Mouse (Mus musculus) embryonic facial prominence, embryonic 11.5 days (tissue): Measurements from ENCODE around the gene Gm3149. TPM values are rescaled to one million over a fixed set of nuclear protein-coding genes. Genes with fewer than 3 reads are reported as not detected.
"Not testable (repeated sequence)": the region's sequence is repeated elsewhere in the genome, so short reads cannot be mapped to it uniquely, and the experiment has no call there.

Source experiments
- ATAC-seq: fragments of 200-750 bp; cut with Nextera tagmentation; replicated peaks from 2 replicates; pipeline ENCODE4 v1.8.0; 2017; ENCODE audit warnings: low read depth; ENCODE audit not compliant: insufficient number of reproducible peaks, low FRiP score, low TSS enrichment
- DNase-seq: peaks from one replicate; pipeline ENCODE4 v3.0.0-alpha.2; 2015; ENCODE audit warnings: low spot score
- H3K27ac ChIP-seq: fragments of 300-500 bp; sonication (generic); replicated peaks from 2 replicates; pipeline ENCODE4 v1.5.1; 2014; ENCODE audit warnings: mild to moderate bottlenecking, low read depth, low read length, control low read depth
- H3K27me3 ChIP-seq: fragments of 300-500 bp; sonication (generic); 2 replicates; pipeline ENCODE4 v1.6.1; 2014; ENCODE audit warnings: mild to moderate bottlenecking, low read length, moderate library complexity, mixed read lengths; ENCODE audit not compliant: control insufficient read depth, insufficient read depth
- H3K36me3 ChIP-seq: fragments of 300-500 bp; sonication (generic); replicated peaks from 2 replicates; pipeline ENCODE4 v1.6.1; 2014; ENCODE audit warnings: low read depth, mild to moderate bottlenecking, low read length, moderate library complexity, mixed read lengths; ENCODE audit not compliant: control insufficient read depth, insufficient read depth
- H3K4me1 ChIP-seq: fragments of 300-500 bp; sonication (generic); 2 replicates; pipeline ENCODE4 v1.6.1; 2014; ENCODE audit warnings: low read length, mixed read lengths; ENCODE audit not compliant: control insufficient read depth, insufficient read depth
- H3K4me2 ChIP-seq: fragments of 300-500 bp; sonication (generic); 2 replicates; pipeline ENCODE4 v1.6.1; 2014; ENCODE audit warnings: low read depth, mild to moderate bottlenecking, control low read depth, low read length, moderate library complexity
- H3K4me3 ChIP-seq: fragments of 300-500 bp; sonication (generic); 2 replicates; pipeline ENCODE4 v1.5.1; 2014; ENCODE audit warnings: low read depth, low read length, control low read depth
- H3K9ac ChIP-seq: fragments of 300-500 bp; sonication (generic); replicated peaks from 2 replicates; pipeline ENCODE4 v1.6.1; 2014; ENCODE audit warnings: mild to moderate bottlenecking, control low read depth, low read length
- H3K9me3 ChIP-seq: fragments of 300-500 bp; sonication (generic); replicated peaks from 2 replicates; pipeline ENCODE4 v1.6.1; 2016; ENCODE audit warnings: mild to moderate bottlenecking, low read length, inconsistent platforms, mixed read lengths; ENCODE audit not compliant: control insufficient read depth
- WGBS: fragments of 180-500 bp; shearing (Covaris S2); extraction: QIAGEN DNeasy Blood & Tissue Kit; methylation state at CpG from one replicate; pipeline ENCODE4 v1.1.7; 2014; 5-methylcytosine and 5-hydroxymethylcytosine counted together
- polyA plus RNA-seq: library from polyadenylated mRNA; unstranded; fragments of >200 nt; fragmentation: Nextera tagmentation; extraction: Ambion mirVana; gene quantifications from 2 replicates; pipeline ENCODE4 v1.2.1, GENCODE M21; 2014

The Gm3149 gene
- not detected in 2 replicates for polyA plus RNA-seq

DNA sequence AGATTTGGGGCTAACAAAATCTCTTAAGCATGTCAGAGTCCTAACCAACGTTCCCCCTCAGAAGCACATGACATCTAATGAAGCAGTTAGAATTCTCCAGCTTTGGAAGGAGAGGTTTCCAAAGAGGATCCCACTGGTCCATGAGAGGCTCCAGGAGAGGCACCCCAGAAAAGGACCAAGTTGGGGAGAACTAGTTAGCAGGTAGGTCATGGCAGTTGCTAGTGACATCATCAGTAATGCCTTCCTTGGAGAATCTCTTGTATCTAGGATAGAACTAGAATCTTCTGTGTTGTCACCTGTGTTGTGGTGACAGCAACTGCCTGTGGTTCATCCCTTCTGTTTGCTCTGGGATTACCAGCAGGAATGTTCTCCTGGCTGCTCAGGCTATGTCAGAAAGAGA is at the start of gene Gm3149:
Gene Gm3149 (plus strand): TSS at position 301 of the 400 bp plus-strand sequence.
- H3K9me3 ChIP-seq, ATAC-seq, H3K9ac ChIP-seq, H3K27me3 ChIP-seq, H3K4me1 ChIP-seq, H3K4me3 ChIP-seq, H3K4me2 ChIP-seq, H3K27ac ChIP-seq, DNase-seq, H3K36me3 ChIP-seq: not testable (repeated sequence)
- no CpG with 5 or more reads among the region's 1 CpGs for WGBS

GRCm38 (mm10) chr14:4269238-4269950 is 47.7 kb upstream of the Gm3149 start:
- not testable (repeated sequence) for H3K36me3 ChIP-seq, H3K4me3 ChIP-seq, ATAC-seq, H3K9me3 ChIP-seq, H3K4me1 ChIP-seq, H3K9ac ChIP-seq, H3K27me3 ChIP-seq, DNase-seq, H3K27ac ChIP-seq, H3K4me2 ChIP-seq
- 83% methylated on average over 2 of the region's 2 CpGs for WGBS

GRCm38 (mm10) chr14:4279828-4280227 is 37.3 kb upstream of the Gm3149 start:
- H3K4me2 ChIP-seq, H3K9me3 ChIP-seq, DNase-seq, H3K4me1 ChIP-seq, H3K27ac ChIP-seq, H3K36me3 ChIP-seq, H3K9ac ChIP-seq, ATAC-seq, H3K4me3 ChIP-seq, H3K27me3 ChIP-seq: not testable (repeated sequence)
- WGBS = 94% methylated on average over 2 of the region's 3 CpGs

GRCm38 (mm10) chr14:4334476-4335080 is 17.5 kb downstream of the Gm3149 start, which contains the start of gene 2610042L04Rik:
Gene 2610042L04Rik (plus strand): TSS chr14:4334763.
- H3K27ac ChIP-seq, ATAC-seq: not testable (repeated sequence)

GRCm38 (mm10) chr14:4335506-4335905 is 18.4 kb downstream of the Gm3149 start:
- not testable (repeated sequence) for H3K4me3 ChIP-seq, H3K9me3 ChIP-seq, H3K27ac ChIP-seq, DNase-seq, H3K9ac ChIP-seq, H3K27me3 ChIP-seq, ATAC-seq, H3K4me1 ChIP-seq, H3K4me2 ChIP-seq, H3K36me3 ChIP-seq
- WGBS = 6% methylated on average over 7 of the region's 8 CpGs

More at GRCm38 (mm10) chr14:4334476-4335080, 17.5 kb downstream of the Gm3149 start, which contains the start of gene 2610042L04Rik:
- peak within 1 kb of the TSS; percentile 64 for H3K4me2 ChIP-seq
- H3K4me1 ChIP-seq, H3K27me3 ChIP-seq, H3K36me3 ChIP-seq, H3K9me3 ChIP-seq: not testable (repeated sequence)
- peak within 1 kb of the TSS; percentile 35 for H3K4me3 ChIP-seq
- H3K9ac ChIP-seq = peak within 1 kb of the TSS; percentile 47
- DNase-seq = peak; percentile 25
- WGBS = 2% methylated on average over 27 of the region's 48 CpGs

- not testable (repeated sequence) for ATAC-seq, H3K4me1 ChIP-seq, DNase-seq, H3K9me3 ChIP-seq, H3K9ac ChIP-seq, H3K4me2 ChIP-seq, H3K27me3 ChIP-seq, H3K4me3 ChIP-seq, H3K27ac ChIP-seq, H3K36me3 ChIP-seq
- 84% methylated on average over 3 of the region's 3 CpGs for WGBS
Measured at GRCm38 (mm10) chr14:4368991-4369390, 51.9 kb downstream of the Gm3149 start.

- ATAC-seq, H3K36me3 ChIP-seq, DNase-seq, H3K27me3 ChIP-seq, H3K9me3 ChIP-seq, H3K27ac ChIP-seq, H3K4me2 ChIP-seq, H3K4me1 ChIP-seq, H3K4me3 ChIP-seq, H3K9ac ChIP-seq: not testable (repeated sequence)
- 83% methylated on average over 3 of the region's 3 CpGs for WGBS
Measured at GRCm38 (mm10) chr14:4369691-4370090, 52.6 kb downstream of the Gm3149 start.
